Mouse (Mus musculus): ENCODE results near the gene Tma7. TPM values are rescaled to one million over a fixed set of nuclear protein-coding genes. Genes with fewer than 3 reads are reported as not detected.

Tma7 gene
- polyA plus RNA-seq, 1 experiment from 2014 or later: 793 TPM

DNA sequence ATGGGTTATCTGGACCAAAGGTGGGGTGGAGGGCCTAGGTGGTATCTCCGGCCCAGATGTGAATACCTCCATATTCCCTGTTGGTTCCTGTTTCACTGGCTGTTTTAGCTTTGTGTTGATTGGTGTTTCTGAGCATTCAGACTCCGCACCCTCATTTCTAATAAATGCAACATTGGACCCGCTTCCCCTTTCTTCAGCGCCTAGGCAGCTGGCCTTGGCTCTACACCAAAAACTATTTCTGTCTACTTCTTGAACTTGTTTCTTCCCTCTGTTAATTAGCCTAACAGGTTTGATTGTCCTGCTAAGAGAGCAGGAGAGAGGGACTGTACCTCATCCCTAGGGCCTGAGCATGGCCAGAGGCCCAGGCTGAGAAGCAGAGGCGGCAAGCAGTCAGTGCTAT lies 24.8 kb downstream of the Tma7 start:
- no peaks in the 10 kb centered on the region for H3K9me3 ChIP-seq
- H3K4me3 ChIP-seq: no peak overlapping the region
- no peaks in the 10 kb centered on the region for H3K27me3 ChIP-seq (ENCODE audit: poor library complexity, severe bottlenecking)
- 91% methylated on average over 5 of the region's 5 CpGs for WGBS
- H3K4me1 ChIP-seq: peaks cover 42% of the 10 kb centered on the region
- no peak overlapping the region for H3K27ac ChIP-seq
- H3K36me3 ChIP-seq (replicated peaks): peaks cover 64% of the 10 kb centered on the region
- DNase-seq (ENCODE audit: extremely low spot score, low spot score): no peak

DNA sequence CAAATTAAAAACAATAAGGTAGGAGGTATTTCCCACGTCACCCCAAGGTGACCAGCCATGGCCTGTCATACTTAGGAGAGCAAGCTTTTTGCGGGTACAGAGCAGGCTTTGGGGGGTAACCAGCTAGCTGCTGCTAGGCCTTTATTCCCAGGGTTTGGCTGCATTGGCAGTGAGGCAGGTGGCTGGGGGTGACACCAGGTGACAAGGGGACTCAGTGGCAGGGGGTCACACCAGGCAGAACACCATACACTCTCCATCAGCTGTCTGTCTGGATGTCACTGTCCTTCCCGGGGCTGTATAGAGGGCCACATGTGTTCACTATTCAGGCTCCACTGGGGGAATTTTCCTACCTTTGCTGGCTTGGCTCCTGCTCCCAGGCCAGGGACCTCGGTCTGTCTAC lies 25.5 kb downstream of the Tma7 start:
- H3K9me3 ChIP-seq: no peaks in the 10 kb centered on the region
- WGBS: 90% methylated on average over 4 of the region's 4 CpGs
- H3K36me3 ChIP-seq (replicated peaks): peaks cover 58% of the 10 kb centered on the region
- DNase-seq (ENCODE audit: extremely low spot score, low spot score): no peak
- H3K27me3 ChIP-seq (ENCODE audit: poor library complexity, severe bottlenecking): no peaks in the 10 kb centered on the region
- no peak overlapping the region for H3K27ac ChIP-seq
- peaks cover 42% of the 10 kb centered on the region for H3K4me1 ChIP-seq
- no peak overlapping the region for H3K4me3 ChIP-seq

DNA sequence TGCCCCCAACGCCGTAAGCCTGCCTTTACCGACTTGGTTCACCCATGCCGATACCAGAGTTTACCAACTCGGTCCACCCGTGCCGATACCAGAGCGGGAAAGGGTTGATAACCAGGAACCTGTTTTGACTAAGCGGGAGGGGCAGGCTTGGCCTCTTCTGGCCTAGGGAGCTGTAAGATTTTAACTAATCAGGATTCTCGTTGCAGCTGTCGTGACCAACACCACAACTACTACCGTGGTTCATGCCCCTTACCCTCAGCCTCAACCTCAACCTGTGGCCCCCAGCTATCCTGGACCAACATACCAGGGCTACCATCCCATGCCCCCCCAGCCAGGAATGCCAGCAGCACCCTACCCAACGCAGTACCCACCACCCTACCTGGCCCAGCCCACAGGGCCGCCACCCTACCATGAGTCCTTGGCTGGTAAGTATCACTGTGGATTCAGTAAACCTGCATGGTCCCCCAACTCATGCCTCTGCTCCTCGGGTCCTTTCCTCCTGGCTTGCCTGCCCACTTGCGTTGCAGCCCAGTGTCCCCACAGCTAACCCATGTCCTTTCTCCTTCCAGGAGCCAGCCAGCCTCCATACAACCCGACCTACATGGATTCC lies 26.2 kb downstream of the Tma7 start:
- no peak overlapping the region for H3K4me3 ChIP-seq
- no peaks in the 10 kb centered on the region for H3K9me3 ChIP-seq
- H3K27ac ChIP-seq: no peak overlapping the region
- H3K27me3 ChIP-seq (ENCODE audit: poor library complexity, severe bottlenecking): no peaks in the 10 kb centered on the region
- no peak for DNase-seq (ENCODE audit: extremely low spot score, low spot score)
- WGBS: 93% methylated on average over 17 of the region's 17 CpGs
- peaks cover 42% of the 10 kb centered on the region for H3K4me1 ChIP-seq
- H3K36me3 ChIP-seq (replicated peaks): peaks cover 52% of the 10 kb centered on the region

DNA sequence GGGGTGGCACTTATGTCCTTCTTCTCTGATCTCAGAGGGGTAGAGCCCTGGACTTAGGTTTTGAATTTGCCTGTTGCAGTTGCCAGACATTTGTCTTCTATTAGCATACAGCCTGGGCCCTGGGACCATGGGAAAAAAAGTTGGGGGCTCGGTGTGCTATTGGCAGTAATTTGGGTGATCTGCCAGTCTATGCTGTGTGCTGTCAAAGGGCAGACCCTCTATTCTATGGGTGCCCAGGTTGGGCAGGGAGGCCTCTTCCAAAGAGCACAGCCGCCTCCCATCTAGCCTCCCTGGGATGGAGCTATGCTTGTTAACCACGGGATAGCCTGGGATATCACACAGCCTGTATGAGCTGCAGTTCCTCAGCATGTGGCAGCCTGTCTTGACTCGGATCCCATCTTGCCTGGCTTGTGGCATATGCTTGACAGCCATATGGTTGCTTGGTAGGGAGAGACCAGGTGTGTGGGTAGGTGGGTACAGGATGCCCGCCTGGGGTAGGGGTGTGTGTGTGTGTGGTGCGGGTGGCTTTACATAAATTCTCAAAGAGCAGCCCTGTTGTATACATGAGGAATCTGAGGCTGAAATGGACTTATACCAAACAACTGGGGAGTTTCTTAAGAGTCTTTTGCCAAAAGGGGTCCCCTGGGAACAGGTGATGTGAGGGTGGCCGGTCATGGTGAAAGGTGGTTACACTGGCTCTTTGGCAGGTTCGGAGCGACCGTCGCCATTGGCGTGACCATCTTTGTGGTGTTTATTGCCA lies 26.9 kb downstream of the Tma7 start:
- H3K4me3 ChIP-seq: peak overlapping the region; percentile 32
- WGBS: 95% methylated on average over 12 of the region's 12 CpGs
- DNase-seq (ENCODE audit: extremely low spot score, low spot score): no peak
- peak overlapping the region; percentile 71 for H3K27ac ChIP-seq
- H3K27me3 ChIP-seq (ENCODE audit: poor library complexity, severe bottlenecking): no peaks in the 10 kb centered on the region
- peaks cover 45% of the 10 kb centered on the region for H3K36me3 ChIP-seq (replicated peaks)
- peaks cover 42% of the 10 kb centered on the region for H3K4me1 ChIP-seq
- H3K9me3 ChIP-seq: no peaks in the 10 kb centered on the region

DNA sequence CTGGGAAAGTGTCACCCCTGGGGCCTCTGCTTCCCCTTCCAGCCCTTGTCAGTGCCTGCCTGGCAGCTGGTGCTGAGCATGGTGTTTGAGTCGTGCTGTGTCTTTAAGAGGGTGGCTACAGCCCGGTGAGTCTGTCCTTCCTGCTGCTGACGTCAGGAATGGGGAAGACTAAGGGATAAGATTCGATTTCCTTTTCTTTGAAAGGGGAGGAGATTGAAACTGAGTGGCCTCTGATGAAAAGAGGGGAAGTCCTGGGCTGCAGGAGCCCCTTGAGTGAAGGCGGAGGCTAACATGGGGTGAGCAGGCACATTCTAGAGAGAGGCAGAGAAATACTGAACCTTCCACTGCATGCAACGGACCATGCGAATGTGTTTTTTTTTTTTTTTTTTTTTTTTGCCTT lies 27.7 kb downstream of the Tma7 start:
- peak overlapping the region; percentile 32 for H3K4me3 ChIP-seq
- WGBS: 21% methylated on average over 7 of the region's 7 CpGs
- DNase-seq (ENCODE audit: extremely low spot score, low spot score): no peak
- H3K36me3 ChIP-seq (replicated peaks): peaks cover 38% of the 10 kb centered on the region
- H3K27me3 ChIP-seq (ENCODE audit: poor library complexity, severe bottlenecking): no peaks in the 10 kb centered on the region
- peaks cover 38% of the 10 kb centered on the region for H3K4me1 ChIP-seq
- H3K9me3 ChIP-seq: no peaks in the 10 kb centered on the region
- peak overlapping the region; percentile 71 for H3K27ac ChIP-seq

DNA sequence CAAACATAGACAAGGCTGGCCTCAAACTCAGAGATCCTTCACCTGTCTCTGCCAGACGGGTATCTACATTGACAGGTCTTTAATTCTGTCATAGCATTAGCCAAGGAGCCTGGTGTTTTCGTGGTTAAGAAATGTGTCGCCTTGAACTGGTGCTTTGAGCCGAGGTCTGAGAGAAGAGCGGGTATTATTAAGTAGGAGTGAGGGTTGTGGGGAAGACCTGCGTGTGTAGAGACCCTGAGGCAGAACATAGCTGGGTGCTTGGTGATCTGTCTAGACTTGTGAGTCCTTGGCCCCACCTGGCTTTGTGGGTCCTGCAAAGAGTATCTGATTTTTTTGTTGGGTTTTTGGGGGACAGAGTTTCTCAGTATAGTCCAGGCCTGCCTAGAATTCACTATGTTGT lies 28.5 kb downstream of the Tma7 start:
- Histone ChIP-seq H3K27me3 (ENCODE audit: poor library complexity, severe bottlenecking) (no peaks in the 10 kb centered on the region), H3K4me3 (no peak overlapping the region), H3K27ac (0 out of 2 replicates have a peak overlapping the region, but pooled peaks have one; percentile 8), H3K36me3 (replicated peaks) (peaks cover 30% of the 10 kb centered on the region), H3K9me3 (no peaks in the 10 kb centered on the region), H3K4me1 (peaks cover 30% of the 10 kb centered on the region)
- no peak for DNase-seq (ENCODE audit: extremely low spot score, low spot score)
- WGBS: 86% methylated on average over 6 of the region's 6 CpGs

DNA sequence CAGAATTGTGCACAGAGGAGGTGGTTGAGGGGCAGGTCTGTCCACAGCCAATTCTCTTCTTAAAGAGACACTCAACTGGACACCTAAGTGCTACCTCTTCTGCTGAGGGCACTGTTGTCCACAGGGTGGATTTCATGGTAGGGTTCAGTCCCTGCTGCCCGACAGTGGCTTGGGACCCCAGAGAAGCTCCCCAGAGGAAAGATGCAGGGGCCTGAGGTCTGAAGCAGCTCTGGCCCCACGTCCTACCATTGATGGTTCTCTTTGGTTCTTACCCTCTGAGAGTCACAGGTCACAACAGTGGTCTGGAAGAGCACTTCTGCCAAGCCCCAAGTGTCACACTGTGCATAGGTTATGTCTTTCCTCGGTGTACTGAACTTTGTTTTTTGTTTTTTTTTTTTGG lies 29.0 kb downstream of the Tma7 start:
- Histone ChIP-seq H3K9me3 (no peaks in the 10 kb centered on the region), H3K4me1 (peaks cover 25% of the 10 kb centered on the region), H3K27me3 (ENCODE audit: poor library complexity, severe bottlenecking) (no peaks in the 10 kb centered on the region), H3K27ac (no peak overlapping the region), H3K4me3 (no peak overlapping the region), H3K36me3 (replicated peaks) (peaks cover 25% of the 10 kb centered on the region)
- WGBS: 80% methylated on average over 3 of the region's 3 CpGs
- no peak for DNase-seq (ENCODE audit: extremely low spot score, low spot score)

DNA sequence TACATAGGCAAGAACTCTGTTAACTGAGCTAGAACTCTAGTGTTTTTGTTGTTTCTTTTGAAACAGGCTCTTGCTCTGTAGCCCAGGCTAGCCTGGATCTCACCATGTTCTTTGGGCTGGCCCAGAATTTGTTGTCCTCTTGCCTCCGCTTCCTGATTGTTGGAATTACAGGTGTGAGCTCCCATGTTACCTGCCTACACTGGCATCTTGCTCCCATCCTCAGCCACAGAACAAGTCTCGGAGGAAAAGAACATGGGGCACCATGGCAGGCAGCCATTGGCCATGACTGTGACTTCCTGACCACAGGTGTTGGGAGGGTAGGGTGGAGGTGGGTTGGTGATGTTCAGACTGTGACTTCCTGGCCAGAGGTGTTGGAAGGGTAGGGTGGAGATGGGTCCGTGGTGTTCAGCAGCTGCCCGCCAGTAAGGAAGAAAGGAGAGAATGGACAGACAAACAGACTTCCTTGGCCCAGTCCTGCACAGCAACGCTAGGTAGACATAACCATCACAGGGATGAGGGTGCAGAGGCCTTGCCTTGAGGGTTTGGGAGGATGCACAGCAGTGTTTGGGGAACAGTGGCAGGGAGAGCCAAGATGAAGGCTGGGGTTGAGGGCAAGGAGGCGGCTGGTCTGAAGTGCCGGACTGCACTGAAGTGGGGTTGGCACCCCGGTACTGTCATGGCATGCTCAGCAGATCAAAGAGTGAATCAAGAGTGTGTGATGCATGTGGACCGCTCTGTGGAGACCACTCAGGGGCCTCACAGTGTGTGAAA lies 29.7 kb downstream of the Tma7 start:
- no peak overlapping the region for H3K4me3 ChIP-seq
- no peaks in the 10 kb centered on the region for H3K27me3 ChIP-seq (ENCODE audit: poor library complexity, severe bottlenecking)
- H3K36me3 ChIP-seq (replicated peaks): peaks cover 18% of the 10 kb centered on the region
- no peaks in the 10 kb centered on the region for H3K9me3 ChIP-seq
- WGBS: 88% methylated on average over 9 of the region's 9 CpGs
- H3K4me1 ChIP-seq: peaks cover 25% of the 10 kb centered on the region
- H3K27ac ChIP-seq: no peak overlapping the region
- DNase-seq (ENCODE audit: extremely low spot score, low spot score): no peak

DNA sequence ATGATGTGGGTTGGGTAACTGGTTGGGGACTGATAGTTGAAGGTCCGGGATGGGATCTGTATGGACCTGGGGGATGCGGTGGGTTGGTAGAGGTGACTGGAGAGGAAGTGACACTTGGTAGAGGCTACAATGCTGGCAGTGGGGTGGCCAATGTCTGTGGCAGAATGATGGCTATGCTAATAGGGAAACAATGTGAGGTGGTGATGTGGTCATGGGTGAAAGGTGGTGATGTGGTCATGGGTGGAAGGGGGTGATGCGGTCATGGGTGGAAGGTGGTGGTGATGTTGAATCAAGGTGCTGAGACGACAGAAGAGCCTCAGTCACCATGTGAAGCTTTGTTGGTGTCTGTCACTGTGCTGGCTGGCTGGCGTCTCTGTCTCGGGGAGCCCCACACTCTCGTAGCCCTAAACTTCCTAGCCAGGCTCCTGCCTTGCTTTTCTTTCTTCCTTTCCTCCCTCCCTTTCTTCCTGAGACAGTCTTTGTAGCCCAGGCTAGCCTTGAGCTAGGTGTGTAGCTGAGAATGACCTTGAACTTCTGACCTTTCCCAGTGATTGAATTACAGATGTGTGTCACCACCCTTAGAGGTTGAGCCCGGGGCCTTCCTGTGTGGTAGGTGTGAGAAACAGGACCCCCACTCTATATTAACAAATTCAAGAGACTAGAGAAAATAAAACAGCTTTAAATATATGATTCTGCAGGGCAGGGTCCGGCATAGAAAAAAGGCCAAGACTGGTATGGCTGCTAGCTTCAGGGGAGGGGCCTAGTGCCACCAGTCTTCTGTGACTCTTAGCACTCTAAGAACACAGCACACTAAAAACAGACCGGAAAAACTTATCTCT lies 30.5 kb downstream of the Tma7 start:
- Histone ChIP-seq H3K9me3 (no peaks in the 10 kb centered on the region), H3K36me3 (replicated peaks) (peaks cover 10% of the 10 kb centered on the region), H3K27me3 (ENCODE audit: poor library complexity, severe bottlenecking) (no peaks in the 10 kb centered on the region), H3K4me1 (peaks cover 25% of the 10 kb centered on the region), H3K27ac (no peak overlapping the region), H3K4me3 (no peak overlapping the region)
- no peak for DNase-seq (ENCODE audit: extremely low spot score, low spot score)
- 91% methylated on average over 10 of the region's 10 CpGs for WGBS

DNA sequence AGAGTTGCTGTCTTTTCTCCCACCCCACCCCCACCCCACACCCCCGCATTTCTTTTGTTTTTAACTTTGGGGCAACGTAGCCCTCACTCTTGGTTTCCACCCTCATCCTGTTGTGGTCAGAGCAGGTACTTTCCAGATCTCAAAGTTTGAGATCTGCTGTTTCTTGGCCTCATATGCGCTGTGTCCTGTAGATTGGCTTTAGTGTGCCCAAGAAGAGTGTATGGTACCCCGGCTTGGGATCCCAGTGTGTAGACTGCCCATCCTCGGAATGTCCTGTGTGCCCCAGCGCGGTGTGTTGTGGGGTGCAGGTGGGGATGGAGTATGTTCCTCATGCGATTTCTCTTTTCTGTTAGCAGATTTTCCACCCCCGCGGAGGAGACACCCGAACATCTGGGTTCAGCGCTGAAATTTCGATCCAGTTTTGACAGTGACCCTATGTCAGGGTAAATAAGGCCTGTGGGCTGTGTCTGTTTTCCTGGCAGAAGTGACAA lies 31.3 kb downstream of the Tma7 start:
- no peaks in the 10 kb centered on the region for H3K9me3 ChIP-seq
- no peaks in the 10 kb centered on the region for H3K27me3 ChIP-seq (ENCODE audit: poor library complexity, severe bottlenecking)
- H3K4me3 ChIP-seq: no peak overlapping the region
- H3K27ac ChIP-seq: no peak overlapping the region
- 86% methylated on average over 13 of the region's 13 CpGs for WGBS
- no peak for DNase-seq (ENCODE audit: extremely low spot score, low spot score)
- H3K36me3 ChIP-seq (replicated peaks): peaks cover 3% of the 10 kb centered on the region; the same call in 1 of the 2 replicates
- peaks cover 25% of the 10 kb centered on the region for H3K4me1 ChIP-seq

DNA sequence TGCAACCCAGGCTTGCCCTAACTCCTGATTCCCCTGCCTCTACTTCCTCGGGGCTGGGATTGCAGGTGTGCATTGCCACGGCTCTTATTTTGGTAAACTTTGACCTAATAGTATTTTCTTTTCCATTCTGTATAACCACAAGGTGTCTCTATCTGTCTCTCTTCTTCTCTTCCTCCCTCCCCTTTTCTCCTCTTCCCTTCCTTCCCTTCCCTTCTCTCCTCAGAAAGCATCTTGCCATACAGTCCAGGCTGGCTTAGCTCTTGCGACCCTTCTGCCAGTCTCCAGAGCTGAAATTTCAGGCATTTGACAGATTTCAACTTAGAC lies 31.8 kb downstream of the Tma7 start:
- 86% methylated on average over 3 of the region's 3 CpGs for WGBS
- Histone ChIP-seq H3K27ac (no peak overlapping the region), H3K4me3 (no peak overlapping the region), H3K9me3 (no peaks in the 10 kb centered on the region), H3K36me3 (replicated peaks) (peaks cover 3% of the 10 kb centered on the region; the same call in 1 of the 2 replicates), H3K27me3 (ENCODE audit: poor library complexity, severe bottlenecking) (no peaks in the 10 kb centered on the region), H3K4me1 (peaks cover 25% of the 10 kb centered on the region)
- DNase-seq (ENCODE audit: extremely low spot score, low spot score): no peak

DNA sequence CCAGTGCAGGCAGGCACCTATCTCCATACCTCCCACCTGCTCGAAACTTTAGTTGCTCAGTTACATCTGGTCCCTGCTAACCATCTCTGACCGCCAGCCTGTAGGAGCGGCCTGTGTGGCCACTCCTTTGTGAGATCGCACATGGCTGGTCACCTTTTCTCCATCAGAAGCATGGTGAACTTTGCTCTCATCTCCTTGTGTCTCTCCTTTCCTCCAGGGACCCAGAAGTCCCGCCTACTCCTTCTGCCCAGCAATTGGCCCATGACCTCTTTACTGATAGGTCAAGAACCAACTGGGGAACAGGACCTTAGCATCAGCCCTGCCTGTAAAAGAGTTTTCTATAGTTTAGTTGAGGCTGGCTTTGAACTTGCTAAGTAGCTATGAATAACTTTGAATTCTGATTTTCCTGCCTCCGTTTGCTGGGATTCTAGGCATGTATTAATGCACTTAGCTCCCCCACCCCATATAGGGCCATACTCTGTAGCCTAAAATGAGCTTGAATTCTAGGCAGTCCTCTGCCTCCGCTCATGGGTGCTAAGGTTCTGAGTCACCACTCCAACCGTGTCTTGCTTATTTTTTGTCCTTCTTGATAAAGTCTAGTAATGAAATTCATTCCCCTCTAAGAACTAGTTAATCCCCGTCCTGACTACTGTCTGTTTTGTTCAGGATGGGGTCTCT lies 32.3 kb downstream of the Tma7 start:
- Histone ChIP-seq H3K27ac (no peak overlapping the region), H3K9me3 (no peaks in the 10 kb centered on the region), H3K27me3 (ENCODE audit: poor library complexity, severe bottlenecking) (no peaks in the 10 kb centered on the region), H3K4me3 (no peak overlapping the region), H3K36me3 (replicated peaks) (peaks cover 3% of the 10 kb centered on the region; the same call in 1 of the 2 replicates), H3K4me1 (peaks cover 20% of the 10 kb centered on the region)
- 87% methylated on average over 9 of the region's 9 CpGs for WGBS
- no peak for DNase-seq (ENCODE audit: extremely low spot score, low spot score)

All from forebrain, embryonic 10.5 days (tissue).